Mouse (Mus musculus): ENCODE measurements at regions not wholly inside any gene's neighbourhood (a gene's known extent, or its start where the extent isn't known, plus 50 kb on each side); places are given as distances from the start of the nearest gene placed in this dataset.

- no peak for ATAC-seq (replicated peaks; ENCODE audit: low FRiP score)
- no peak overlapping the region for H3K27ac ChIP-seq
- WGBS: 74% methylated on average over 9 of the region's 9 CpGs
Measured at GRCm38 (mm10) chr4:56533344-56533985, 206.4 kb upstream of the Gm26657 start.

GRCm38 (mm10) chr4:56532921-56533320, 206.9 kb upstream of the Gm26657 start:
- WGBS: 65% methylated on average over 9 of the region's 9 CpGs
- H3K4me2 ChIP-seq: no peak overlapping the region
- H3K36me3 ChIP-seq: no peaks in the 10 kb centered on the region
- no peaks in the 10 kb centered on the region for H3K4me1 ChIP-seq
- H3K9me3 ChIP-seq (replicated peaks): no peaks in the 10 kb centered on the region
- H3K9ac ChIP-seq: no peak overlapping the region
- no peak overlapping the region for H3K4me3 ChIP-seq (replicated peaks)
- ATAC-seq (replicated peaks; ENCODE audit: low FRiP score): no peak
- H3K27me3 ChIP-seq: no peaks in the 10 kb centered on the region
- no peak overlapping the region for H3K27ac ChIP-seq

More at GRCm38 (mm10) chr4:56533344-56533985, 206.4 kb upstream of the Gm26657 start:
- H3K4me2 ChIP-seq: no peak overlapping the region
- H3K27me3 ChIP-seq: no peaks in the 10 kb centered on the region
- H3K9me3 ChIP-seq (replicated peaks): no peaks in the 10 kb centered on the region
- no peaks in the 10 kb centered on the region for H3K36me3 ChIP-seq
- H3K9ac ChIP-seq: no peak overlapping the region
- no peaks in the 10 kb centered on the region for H3K4me1 ChIP-seq
- H3K4me3 ChIP-seq (replicated peaks): no peak overlapping the region

DNA sequence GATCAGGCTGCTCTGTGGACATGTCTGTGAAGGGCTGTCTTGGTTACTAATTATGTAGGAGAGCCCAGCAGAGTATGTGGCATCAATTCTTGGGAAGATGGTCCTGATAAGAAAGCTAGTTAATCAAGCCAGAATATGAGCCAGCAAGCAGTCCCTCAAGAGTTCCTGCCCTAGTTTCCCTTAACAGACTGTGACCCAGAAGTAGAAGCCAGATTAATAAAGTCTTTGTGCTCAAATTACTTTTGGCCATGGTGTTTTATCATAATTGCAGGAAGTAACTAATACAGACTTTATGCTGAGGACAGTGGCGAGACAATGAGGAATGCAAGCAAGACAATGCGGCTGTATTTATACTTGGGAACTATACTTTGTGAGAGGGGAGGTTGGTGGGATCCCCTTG, 211.3 kb upstream of the Gm26657 start:
- no peak overlapping the region for H3K27ac ChIP-seq
- no peaks in the 10 kb centered on the region for H3K4me1 ChIP-seq
- H3K4me2 ChIP-seq: no peak overlapping the region
- no peaks in the 10 kb centered on the region for H3K36me3 ChIP-seq
- no peak for ATAC-seq (replicated peaks; ENCODE audit: low FRiP score)
- H3K27me3 ChIP-seq: no peaks in the 10 kb centered on the region
- WGBS: 66% methylated on average over 2 of the region's 2 CpGs
- no peak overlapping the region for H3K4me3 ChIP-seq (replicated peaks)
- no peak overlapping the region for H3K9ac ChIP-seq
- H3K9me3 ChIP-seq (replicated peaks): no peaks in the 10 kb centered on the region

GRCm38 (mm10) chr4:56524430-56524985, 215.4 kb upstream of the Gm26657 start:
- Histone ChIP-seq H3K4me3 (replicated peaks) (no peak overlapping the region), H3K36me3 (no peaks in the 10 kb centered on the region), H3K27ac (no peak overlapping the region), H3K9ac (no peak overlapping the region), H3K4me1 (no peaks in the 10 kb centered on the region), H3K9me3 (replicated peaks) (no peaks in the 10 kb centered on the region), H3K27me3 (no peaks in the 10 kb centered on the region), H3K4me2 (no peak overlapping the region)
- no peak for ATAC-seq (replicated peaks; ENCODE audit: low FRiP score)
- WGBS: 87% methylated on average over 6 of the region's 6 CpGs

GRCm38 (mm10) chr4:56507770-56508169, 232.1 kb upstream of the Gm26657 start:
- H3K4me1 ChIP-seq: no peaks in the 10 kb centered on the region
- no peak overlapping the region for H3K4me2 ChIP-seq
- no peak overlapping the region for H3K4me3 ChIP-seq (replicated peaks)
- no peak overlapping the region for H3K27ac ChIP-seq
- H3K27me3 ChIP-seq: no peaks in the 10 kb centered on the region
- ATAC-seq (replicated peaks; ENCODE audit: low FRiP score): no peak
- H3K9ac ChIP-seq: no peak overlapping the region
- no peaks in the 10 kb centered on the region for H3K9me3 ChIP-seq (replicated peaks)
- H3K36me3 ChIP-seq: no peaks in the 10 kb centered on the region
- WGBS: 91% methylated on average over 4 of the region's 4 CpGs

DNA sequence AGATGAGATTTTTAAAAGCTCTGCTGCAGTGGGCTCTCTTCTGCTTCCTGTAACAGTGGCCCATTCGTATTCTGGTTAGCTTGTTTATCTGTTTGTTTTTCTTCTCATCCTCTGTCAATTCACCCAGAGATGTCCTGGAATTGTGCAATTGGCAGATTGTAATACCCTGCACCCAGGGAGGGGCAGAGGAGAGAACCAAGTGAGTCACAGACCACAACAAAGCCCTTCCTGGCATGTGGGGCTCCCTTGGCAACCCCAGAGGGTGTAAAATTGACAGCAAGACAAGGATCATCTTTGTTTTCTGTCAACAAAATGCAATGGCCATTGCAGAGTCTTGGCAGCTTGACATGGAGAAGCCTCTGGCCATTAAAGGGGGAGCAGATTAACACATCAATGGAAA, 233.1 kb upstream of the Gm26657 start:
- H3K9me3 ChIP-seq (replicated peaks): no peaks in the 10 kb centered on the region
- H3K4me2 ChIP-seq: no peak overlapping the region
- H3K27me3 ChIP-seq: no peaks in the 10 kb centered on the region
- H3K4me3 ChIP-seq (replicated peaks): no peak overlapping the region
- no peak overlapping the region for H3K27ac ChIP-seq
- no peaks in the 10 kb centered on the region for H3K36me3 ChIP-seq
- ATAC-seq (replicated peaks; ENCODE audit: low FRiP score): no peak
- WGBS: 77% methylated on average over 1 of the region's 1 CpGs
- no peak overlapping the region for H3K9ac ChIP-seq
- H3K4me1 ChIP-seq: no peaks in the 10 kb centered on the region

- Histone ChIP-seq H3K9ac (no peak overlapping the region), H3K4me2 (no peak overlapping the region), H3K4me1 (no peaks in the 10 kb centered on the region), H3K36me3 (no peaks in the 10 kb centered on the region), H3K27ac (no peak overlapping the region), H3K27me3 (no peaks in the 10 kb centered on the region), H3K9me3 (replicated peaks) (no peaks in the 10 kb centered on the region), H3K4me3 (replicated peaks) (no peak overlapping the region)
- WGBS: 79% methylated on average over 1 of the region's 1 CpGs
- ATAC-seq (replicated peaks; ENCODE audit: low FRiP score): no peak
Measured at GRCm38 (mm10) chr4:56506067-56506466, 233.8 kb upstream of the Gm26657 start.

DNA sequence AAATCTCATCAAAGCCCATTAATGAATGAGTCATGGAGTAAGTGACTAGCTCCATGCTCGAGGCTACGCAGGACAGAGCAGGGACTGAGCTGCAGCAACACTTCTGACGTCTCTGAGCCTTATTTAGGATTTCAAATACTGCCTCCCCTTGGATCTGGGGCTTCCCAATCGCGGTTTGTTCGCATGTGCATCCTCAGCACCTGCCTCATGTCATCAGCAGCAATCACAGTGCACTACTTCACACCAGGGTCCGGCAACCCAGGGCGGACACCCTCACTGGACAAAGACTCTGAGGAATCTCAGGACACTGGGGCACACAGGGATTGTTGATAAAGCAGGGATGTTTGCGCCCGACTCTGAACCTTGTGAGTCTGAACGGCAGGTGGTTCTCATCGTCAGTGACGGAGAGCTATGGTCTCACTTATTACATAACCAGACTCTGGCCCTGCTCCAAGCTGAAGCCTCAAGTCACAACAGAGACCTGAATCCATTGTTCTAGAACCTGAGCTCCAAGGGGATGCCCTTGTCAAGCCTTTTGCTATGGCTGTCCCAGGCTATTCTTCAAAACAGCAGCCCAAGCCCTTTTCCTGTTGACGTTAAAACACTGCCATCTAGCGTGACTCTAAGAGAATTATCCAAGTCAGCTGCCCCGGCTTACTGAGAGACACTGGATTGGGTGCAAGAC, 247.2 kb upstream of the Gm26657 start:
- Histone ChIP-seq H3K27ac (no peak overlapping the region), H3K9ac (no peak overlapping the region), H3K36me3 (no peaks in the 10 kb centered on the region), H3K27me3 (0 out of 2 replicates have a peak, but pooled peaks cover 8% of the 10 kb centered on the region), H3K9me3 (replicated peaks) (no peaks in the 10 kb centered on the region), H3K4me2 (peak overlapping the region; percentile 21; the same call in 1 of the 2 replicates), H3K4me1 (peaks cover 3% of the 10 kb centered on the region; the same call in 1 of the 2 replicates), H3K4me3 (replicated peaks) (no peak overlapping the region)
- peak; percentile 52 for ATAC-seq (replicated peaks; ENCODE audit: low FRiP score)
- WGBS: 41% methylated on average over 16 of the region's 16 CpGs

- Histone ChIP-seq H3K36me3 (no peaks in the 10 kb centered on the region), H3K27me3 (0 out of 2 replicates have a peak, but pooled peaks cover 8% of the 10 kb centered on the region), H3K9ac (no peak overlapping the region), H3K4me3 (replicated peaks) (no peak overlapping the region), H3K4me1 (peaks cover 3% of the 10 kb centered on the region; the same call in 1 of the 2 replicates), H3K27ac (no peak overlapping the region), H3K9me3 (replicated peaks) (no peaks in the 10 kb centered on the region), H3K4me2 (no peak overlapping the region)
- WGBS: 86% methylated on average over 4 of the region's 4 CpGs
- ATAC-seq (replicated peaks; ENCODE audit: low FRiP score): no peak
Measured at GRCm38 (mm10) chr4:56489361-56489760, 250.5 kb upstream of the Gm26657 start.

DNA sequence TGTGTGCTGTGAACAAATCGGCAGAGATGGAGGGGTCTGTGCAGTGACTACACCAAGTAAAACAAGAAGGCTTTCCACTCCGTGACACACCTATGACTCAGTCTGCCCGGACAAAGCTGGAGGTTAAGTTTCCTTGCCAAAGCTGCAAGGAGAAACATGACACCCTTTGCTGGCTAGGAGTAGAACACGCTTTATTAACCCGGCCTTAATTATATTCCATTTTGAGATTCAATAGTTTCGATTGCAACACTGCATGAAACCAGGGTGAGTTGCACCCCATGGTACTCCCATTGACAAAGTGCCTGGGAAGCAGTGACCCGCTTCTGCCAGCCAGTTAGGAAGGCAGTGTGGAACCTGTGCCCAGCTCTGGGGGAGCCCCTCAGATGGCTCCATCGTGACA, 256.2 kb upstream of the Gm26657 start:
- Histone ChIP-seq H3K27ac (no peak overlapping the region), H3K27me3 (no peaks in the 10 kb centered on the region), H3K36me3 (no peaks in the 10 kb centered on the region), H3K9me3 (replicated peaks) (no peaks in the 10 kb centered on the region), H3K4me1 (no peaks in the 10 kb centered on the region), H3K9ac (no peak overlapping the region), H3K4me3 (replicated peaks) (no peak overlapping the region), H3K4me2 (no peak overlapping the region)
- WGBS: 57% methylated on average over 8 of the region's 8 CpGs
- no peak for ATAC-seq (replicated peaks; ENCODE audit: low FRiP score)

DNA sequence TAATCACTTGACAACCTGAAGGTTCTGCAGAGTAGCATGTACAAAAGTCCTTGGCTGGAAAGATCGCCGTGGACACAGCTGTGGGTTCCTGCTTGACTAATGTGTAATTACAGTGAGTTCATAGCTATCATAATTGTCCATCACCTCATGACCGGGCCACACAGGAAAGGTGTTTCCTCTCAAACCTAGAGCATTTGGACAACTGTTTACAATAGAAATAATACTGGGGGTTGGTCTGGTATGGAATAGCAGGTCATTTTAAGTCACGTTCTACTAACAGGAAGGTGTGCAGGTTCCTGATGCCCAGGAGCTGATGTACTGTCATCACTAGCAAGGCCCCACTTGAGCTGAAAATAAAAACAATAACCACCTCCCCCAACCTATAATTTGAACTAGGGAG, 283.1 kb upstream of the Gm26657 start:
- H3K9me3 ChIP-seq (replicated peaks): no peaks in the 10 kb centered on the region
- H3K27me3 ChIP-seq: no peaks in the 10 kb centered on the region
- no peaks in the 10 kb centered on the region for H3K36me3 ChIP-seq
- ATAC-seq (replicated peaks; ENCODE audit: low FRiP score): no peak
- no peak overlapping the region for H3K4me2 ChIP-seq
- H3K9ac ChIP-seq: no peak overlapping the region
- H3K27ac ChIP-seq: no peak overlapping the region
- no peaks in the 10 kb centered on the region for H3K4me1 ChIP-seq
- no peak overlapping the region for H3K4me3 ChIP-seq (replicated peaks)
- WGBS: 81% methylated on average over 4 of the region's 4 CpGs

GRCm38 (mm10) chr4:56421575-56421974, 318.3 kb upstream of the Gm26657 start:
- Histone ChIP-seq H3K27ac (no peak overlapping the region), H3K9me3 (replicated peaks) (no peaks in the 10 kb centered on the region), H3K9ac (no peak overlapping the region), H3K4me3 (replicated peaks) (no peak overlapping the region), H3K4me2 (no peak overlapping the region), H3K4me1 (no peaks in the 10 kb centered on the region), H3K36me3 (no peaks in the 10 kb centered on the region), H3K27me3 (no peaks in the 10 kb centered on the region)
- 40% methylated on average over 8 of the region's 8 CpGs for WGBS
- ATAC-seq (replicated peaks; ENCODE audit: low FRiP score): no peak

Data from kidney, embryonic 15.5 days (tissue).